Mouse (Mus musculus) spleen, adult 2 months (tissue): ENCODE data around the gene Lzts2.

Experiments
- CTCF ChIP-seq: fragments of 200-500 bp; IDR thresholded peaks from 2 replicates; pipeline ENCODE4 v1.5.1; 2011; ENCODE audit warnings: mild to moderate bottlenecking, inconsistent platforms; ENCODE audit not compliant: insufficient read depth, insufficient read length, insufficient replicate concordance; ENCODE audit errors: extremely low read depth
- POLR2A ChIP-seq: fragments of 200-500 bp; IDR thresholded peaks from 2 replicates; pipeline ENCODE4 v1.6.1; 2011; ENCODE audit warnings: low read depth, low read length, inconsistent platforms

DNA sequence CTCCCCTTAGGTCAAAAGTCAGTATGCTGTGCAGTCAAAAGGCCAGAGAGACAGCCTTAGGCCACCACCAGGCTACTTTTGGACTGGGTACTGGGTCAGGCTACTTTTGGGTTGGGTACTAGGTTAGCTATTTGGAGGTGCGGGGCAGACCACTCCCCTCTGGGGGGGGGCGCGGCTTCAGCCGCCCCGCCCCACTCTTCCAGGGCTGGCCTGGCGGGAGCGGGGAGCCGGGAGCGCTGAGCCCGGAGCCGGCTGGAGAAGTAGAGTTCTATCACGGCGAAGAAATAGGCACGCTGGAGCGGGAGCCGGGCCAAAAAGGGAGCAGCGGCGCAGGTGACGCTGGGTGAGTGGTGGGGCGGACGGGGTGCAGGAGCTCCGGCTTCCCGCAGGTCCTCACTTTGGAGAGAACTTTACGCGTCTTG is 778 bp downstream of the Lzts2 start:
- TF ChIP-seq POLR2A (no peak), CTCF (no peak)
